Mouse (Mus musculus) neural tube, embryonic 11.5 days (tissue): ENCODE data around the gene Bhmt. TPM values are rescaled to one million over a fixed set of nuclear protein-coding genes. Genes with fewer than 3 reads are reported as not detected.

Experiments used
- ATAC-seq: fragments of 200-750 bp; cut with Nextera tagmentation; 2 replicates; pipeline ENCODE4 v1.8.0; 2017; ENCODE audit warnings: moderate number of reproducible peaks, mild to moderate bottlenecking, moderate TSS enrichment, moderate library complexity; ENCODE audit not compliant: insufficient read depth, low FRiP score, low TSS enrichment
- DNase-seq: peaks from one replicate; pipeline ENCODE4 v3.0.0-alpha.2; 2015; ENCODE audit warnings: low spot score
- H3K27ac ChIP-seq: fragments of 300-500 bp; sonication (generic); 2 replicates; pipeline ENCODE4 v1.5.1; 2014; ENCODE audit warnings: low read depth, mild to moderate bottlenecking, low read length
- H3K27me3 ChIP-seq: fragments of 300-500 bp; sonication (generic); 2 replicates; pipeline ENCODE4 v1.6.1; 2014; ENCODE audit warnings: mild to moderate bottlenecking, low read length, mixed read lengths; ENCODE audit not compliant: control insufficient read depth, insufficient read depth
- H3K36me3 ChIP-seq: fragments of 300-500 bp; sonication (generic); 2 replicates; pipeline ENCODE4 v1.6.1; 2014; ENCODE audit warnings: mild to moderate bottlenecking, low read length, moderate library complexity, mixed read lengths; ENCODE audit not compliant: control insufficient read depth, insufficient read depth
- H3K4me1 ChIP-seq: fragments of 300-500 bp; sonication (generic); 2 replicates; pipeline ENCODE4 v1.6.1; 2014; ENCODE audit warnings: low read length, mixed read lengths; ENCODE audit not compliant: control insufficient read depth, insufficient read depth
- H3K4me2 ChIP-seq: fragments of 300-500 bp; sonication (generic); 2 replicates; pipeline ENCODE4 v1.6.1; 2014; ENCODE audit warnings: low read depth, mild to moderate bottlenecking, moderate library complexity
- H3K4me3 ChIP-seq: fragments of 300-500 bp; sonication (generic); 2 replicates; pipeline ENCODE4 v1.5.1; 2014; ENCODE audit warnings: low read depth, low read length
- H3K9ac ChIP-seq: fragments of 300-500 bp; sonication (generic); 2 replicates; pipeline ENCODE4 v1.6.1; 2014; ENCODE audit warnings: mild to moderate bottlenecking, low read length
- H3K9me3 ChIP-seq: fragments of 300-500 bp; sonication (generic); 2 replicates; pipeline ENCODE4 v1.6.1; 2016; ENCODE audit warnings: low read length; ENCODE audit not compliant: control insufficient read depth
- WGBS: fragments of 180-500 bp; shearing (Covaris S2); extraction: QIAGEN DNeasy Blood & Tissue Kit; methylation state at CpG from one replicate; pipeline ENCODE4 v1.1.7; 2014; 5-methylcytosine and 5-hydroxymethylcytosine counted together
- polyA plus RNA-seq: library from polyadenylated mRNA; unstranded; fragments of >200 nt; fragmentation: Nextera tagmentation; extraction: Ambion mirVana; gene quantifications from 2 replicates; pipeline ENCODE4 v1.2.1, GENCODE M21; 2014

Gene Bhmt
- polyA plus RNA-seq, 1 experiment from 2014 or later = not detected

DNA sequence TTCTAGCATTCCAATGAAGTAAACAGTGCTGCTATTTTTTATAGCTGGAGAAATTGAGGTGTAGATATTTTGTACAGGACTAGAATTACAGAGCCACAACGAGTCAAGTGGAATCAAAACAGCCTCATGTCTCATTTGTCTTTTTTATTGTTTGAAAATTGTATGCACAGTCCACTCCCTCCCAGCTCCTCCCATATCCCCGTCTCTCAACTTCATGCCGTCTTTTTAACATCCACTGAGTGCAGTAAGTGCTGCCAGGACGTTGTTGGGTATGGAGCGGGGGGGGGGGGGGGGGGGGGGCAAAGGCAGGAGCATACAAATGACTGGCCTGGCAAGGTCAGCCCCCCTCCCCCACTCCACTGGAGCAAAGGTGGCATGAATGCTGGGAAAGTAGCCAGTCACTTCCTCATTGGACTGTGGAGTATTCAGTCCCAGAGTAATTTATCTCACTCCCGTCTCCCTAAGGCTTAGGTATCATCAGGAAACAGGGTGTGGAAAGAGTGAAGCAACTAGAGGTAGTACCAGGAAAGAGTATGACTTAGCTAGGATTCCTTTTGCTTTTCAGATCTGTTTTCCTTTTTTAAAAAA is 23.3 kb downstream of the Bhmt start:
- no peak overlapping the region for H3K27ac ChIP-seq
- no peaks in the 10 kb centered on the region for H3K27me3 ChIP-seq
- no peak overlapping the region for H3K9ac ChIP-seq
- no peak overlapping the region for H3K4me2 ChIP-seq
- H3K4me3 ChIP-seq = no peak overlapping the region
- H3K9me3 ChIP-seq = no peaks in the 10 kb centered on the region
- ATAC-seq (no peak), DNase-seq (no peak)
- WGBS = 54% methylated on average over 6 of the region's 6 CpGs
- no peaks in the 10 kb centered on the region for H3K36me3 ChIP-seq
- no peaks in the 10 kb centered on the region for H3K4me1 ChIP-seq

GRCm38 (mm10) chr13:93613771-93614170 is 24.0 kb downstream of the Bhmt start:
- Histone ChIP-seq H3K4me3 (no peak overlapping the region), H3K27ac (no peak overlapping the region), H3K36me3 (no peaks in the 10 kb centered on the region), H3K9ac (no peak overlapping the region), H3K9me3 (no peaks in the 10 kb centered on the region), H3K4me1 (no peaks in the 10 kb centered on the region), H3K4me2 (no peak overlapping the region), H3K27me3 (no peaks in the 10 kb centered on the region)
- ATAC-seq (no peak), DNase-seq (no peak)
- WGBS = 81% methylated on average over 4 of the region's 4 CpGs

DNA sequence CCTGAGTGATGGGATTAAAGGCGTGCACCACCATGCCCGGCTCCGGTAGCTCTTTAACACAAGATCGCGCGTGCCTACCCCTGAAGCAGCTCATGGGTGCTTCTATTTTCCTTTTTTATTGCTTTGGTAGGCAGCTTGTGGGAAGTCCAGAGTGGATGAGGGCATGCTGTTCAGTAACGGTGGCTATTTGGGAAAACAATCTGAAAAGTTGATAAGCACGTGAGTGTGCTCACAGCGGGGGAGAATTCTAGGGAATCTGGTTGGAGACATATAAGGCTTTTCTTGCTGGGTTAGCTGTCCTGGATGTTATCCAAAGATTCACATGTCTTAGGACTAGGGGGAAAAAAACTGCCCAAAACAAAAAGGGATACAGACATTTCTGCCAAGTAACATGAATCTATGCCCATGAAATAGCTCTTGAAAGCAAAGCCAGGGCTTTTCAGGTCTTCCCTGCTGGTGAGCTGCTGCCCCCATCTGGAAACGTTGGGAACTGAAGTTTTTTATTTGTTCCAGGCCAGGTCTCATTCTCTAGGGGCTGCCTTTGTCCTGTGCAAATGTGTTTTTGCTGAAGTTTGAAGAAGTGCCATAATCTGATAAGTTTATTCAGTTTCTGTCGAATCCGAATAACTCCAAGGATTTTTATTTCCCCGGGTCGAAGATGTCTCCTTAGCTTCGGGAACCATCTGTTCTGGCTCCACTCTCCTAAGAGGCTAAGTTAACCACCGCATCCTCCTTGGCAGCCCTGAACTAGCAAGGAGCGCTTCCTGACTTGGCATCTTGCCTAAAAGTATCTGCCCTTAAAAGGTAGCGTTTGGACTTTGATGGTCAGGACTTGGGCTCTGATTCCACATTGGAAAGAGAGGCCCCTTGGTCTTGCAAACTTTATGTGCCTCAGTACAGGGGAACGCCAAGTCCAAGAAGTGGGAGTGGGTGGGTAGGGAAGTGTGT is 24.8 kb downstream of the Bhmt start:
- H3K9me3 ChIP-seq = no peaks in the 10 kb centered on the region
- H3K27me3 ChIP-seq = no peaks in the 10 kb centered on the region
- DNase-seq (peak; percentile 75), ATAC-seq (no peak)
- H3K4me2 ChIP-seq = no peak overlapping the region
- H3K9ac ChIP-seq = no peak overlapping the region
- no peaks in the 10 kb centered on the region for H3K36me3 ChIP-seq
- H3K4me3 ChIP-seq = no peak overlapping the region
- H3K4me1 ChIP-seq = no peaks in the 10 kb centered on the region
- no peak overlapping the region for H3K27ac ChIP-seq
- WGBS = 63% methylated on average over 19 of the region's 19 CpGs

GRCm38 (mm10) chr13:93608476-93608875 is 29.3 kb downstream of the Bhmt start:
- no peaks in the 10 kb centered on the region for H3K27me3 ChIP-seq
- DNase-seq (no peak), ATAC-seq (no peak)
- H3K4me3 ChIP-seq = no peak overlapping the region
- H3K27ac ChIP-seq = no peak overlapping the region
- no peak overlapping the region for H3K4me2 ChIP-seq
- H3K4me1 ChIP-seq = no peaks in the 10 kb centered on the region
- WGBS = 89% methylated on average over 2 of the region's 2 CpGs
- no peaks in the 10 kb centered on the region for H3K9me3 ChIP-seq
- H3K36me3 ChIP-seq = no peaks in the 10 kb centered on the region
- H3K9ac ChIP-seq = no peak overlapping the region

GRCm38 (mm10) chr13:93607701-93608100 is 30.1 kb downstream of the Bhmt start:
- Histone ChIP-seq H3K9me3 (no peaks in the 10 kb centered on the region), H3K27me3 (no peaks in the 10 kb centered on the region), H3K27ac (no peak overlapping the region), H3K9ac (no peak overlapping the region), H3K4me2 (no peak overlapping the region), H3K4me3 (no peak overlapping the region), H3K4me1 (no peaks in the 10 kb centered on the region), H3K36me3 (no peaks in the 10 kb centered on the region)
- WGBS = 87% methylated on average over 3 of the region's 3 CpGs
- ATAC-seq (no peak), DNase-seq (no peak)

GRCm38 (mm10) chr13:93606868-93607578 is 30.7 kb downstream of the Bhmt start:
- Histone ChIP-seq H3K4me1 (no peaks in the 10 kb centered on the region), H3K9ac (no peak overlapping the region), H3K27me3 (no peaks in the 10 kb centered on the region), H3K4me3 (no peak overlapping the region), H3K9me3 (no peaks in the 10 kb centered on the region), H3K36me3 (no peaks in the 10 kb centered on the region), H3K27ac (no peak overlapping the region), H3K4me2 (no peak overlapping the region)
- DNase-seq (no peak), ATAC-seq (no peak)
- WGBS = 75% methylated on average over 13 of the region's 13 CpGs

DNA sequence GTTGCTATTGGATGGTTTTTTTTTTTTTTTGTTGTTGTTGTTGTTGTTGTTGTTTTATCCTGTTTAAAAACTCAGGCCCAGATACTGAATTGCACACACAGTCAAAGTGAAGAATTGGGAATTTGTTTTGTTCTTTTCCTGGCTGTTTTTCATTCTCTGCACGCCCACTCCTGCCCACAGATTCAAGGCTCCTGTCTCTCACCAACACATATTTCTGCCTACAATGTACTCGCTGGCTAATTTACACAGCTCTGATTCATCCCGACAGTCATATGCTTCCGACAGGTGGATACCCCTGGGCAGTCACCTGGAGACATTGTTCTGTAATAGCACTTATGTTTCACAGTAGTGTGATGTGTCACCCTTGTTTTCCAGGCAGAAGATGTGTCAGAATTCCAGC is 33.1 kb downstream of the Bhmt start:
- H3K9me3 ChIP-seq = no peaks in the 10 kb centered on the region
- DNase-seq (no peak), ATAC-seq (no peak)
- no peaks in the 10 kb centered on the region for H3K4me1 ChIP-seq
- H3K4me2 ChIP-seq = no peak overlapping the region
- WGBS = 88% methylated on average over 4 of the region's 4 CpGs
- H3K27ac ChIP-seq = no peak overlapping the region
- no peak overlapping the region for H3K4me3 ChIP-seq
- H3K9ac ChIP-seq = no peak overlapping the region
- H3K27me3 ChIP-seq = no peaks in the 10 kb centered on the region
- H3K36me3 ChIP-seq = no peaks in the 10 kb centered on the region

DNA sequence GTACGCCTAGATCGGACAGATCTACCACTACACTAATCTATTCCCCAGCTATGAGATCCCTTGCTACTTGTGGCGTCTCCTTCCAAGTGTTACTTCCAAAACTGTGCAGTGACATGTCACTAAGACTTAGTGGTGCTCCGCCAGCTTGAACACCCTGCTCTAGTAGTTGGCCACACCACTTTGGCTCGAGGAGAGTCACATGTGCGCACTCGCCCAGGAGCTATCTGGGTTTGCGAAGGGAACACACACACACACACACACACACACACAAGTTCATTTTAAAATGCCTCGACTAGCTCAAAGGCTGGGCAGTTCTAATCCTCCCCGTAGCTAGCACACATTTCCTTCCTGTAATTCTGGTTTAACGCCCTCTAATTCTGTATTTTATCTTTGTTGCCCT is 36.2 kb downstream of the Bhmt start:
- no peaks in the 10 kb centered on the region for H3K4me1 ChIP-seq
- H3K36me3 ChIP-seq = no peaks in the 10 kb centered on the region
- 89% methylated on average over 11 of the region's 11 CpGs for WGBS
- no peak overlapping the region for H3K4me2 ChIP-seq
- no peak overlapping the region for H3K9ac ChIP-seq
- H3K9me3 ChIP-seq = no peaks in the 10 kb centered on the region
- DNase-seq = no peak
- H3K27ac ChIP-seq = no peak overlapping the region
- no peak for ATAC-seq
- H3K27me3 ChIP-seq = no peaks in the 10 kb centered on the region
- H3K4me3 ChIP-seq = no peak overlapping the region
